Mouse (Mus musculus): Measurements from ENCODE around the gene Arhgap28. TPM values are rescaled to one million over a fixed set of nuclear protein-coding genes. Genes with fewer than 3 reads are reported as not detected.
A peak's percentile ranks its signal among the peaks of the same experiment; 100 is the strongest.

The Arhgap28 gene
- polyA plus RNA-seq, 1 experiment = 1.0 TPM

- Histone ChIP-seq H3K27ac (ENCODE audit: control insufficient read depth, insufficient read depth, low read depth, low read length) (no peak overlapping the region), H3K36me3 (ENCODE audit: control insufficient read depth, insufficient read depth, low read length) (no peaks in the 10 kb centered on the region), H3K4me1 (ENCODE audit: control insufficient read depth, insufficient read depth, low read length) (no peaks in the 10 kb centered on the region; the same call in 1 of the 2 replicates), H3K4me3 (ENCODE audit: control insufficient read depth, low read depth, low read length) (no peak overlapping the region), H3K27me3 (ENCODE audit: control insufficient read depth, insufficient read depth, low read length) (no peaks in the 10 kb centered on the region)
- no peak for TF ChIP-seq CTCF (IDR thresholded peaks at IDR 0.05; ENCODE audit: control insufficient read depth, insufficient read depth, insufficient replicate concordance, low read depth, low read length)
Measured at GRCm38 (mm10) chr17:68024327-68024726, 20.4 kb upstream of the Arhgap28 start.

DNA sequence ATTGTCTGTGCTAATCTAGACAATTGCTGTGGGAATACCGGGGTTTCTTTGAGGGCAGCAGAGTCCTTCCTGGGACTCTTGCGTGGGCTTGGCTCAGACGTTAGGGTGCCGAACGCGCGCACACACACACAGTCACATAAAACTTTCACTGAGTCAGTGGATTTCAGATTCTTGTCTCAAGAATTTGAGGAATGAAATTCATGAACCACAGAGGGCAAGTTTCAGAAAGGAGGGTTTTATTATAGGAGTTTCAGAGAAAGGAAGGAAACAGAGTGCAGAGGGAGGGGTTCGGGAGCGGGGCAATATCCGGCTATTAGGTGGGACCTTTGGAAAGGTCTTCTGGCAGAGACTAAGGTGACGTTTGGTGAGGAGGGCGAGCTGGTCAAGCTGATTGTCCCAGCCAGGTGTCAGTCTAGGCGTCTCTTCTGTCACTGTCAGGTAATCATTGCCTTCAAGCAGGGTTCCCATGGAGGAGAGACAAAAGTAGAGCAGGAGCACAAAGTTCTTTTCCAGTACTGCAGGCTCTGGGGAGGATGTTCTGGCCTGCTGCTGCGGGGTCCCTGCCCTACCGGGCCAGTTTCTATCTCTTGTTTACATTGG is 15.6 kb upstream of the Arhgap28 start:
- Histone ChIP-seq H3K27ac (ENCODE audit: control insufficient read depth, insufficient read depth, low read depth, low read length) (no peak overlapping the region), H3K4me1 (ENCODE audit: control insufficient read depth, insufficient read depth, low read length) (no peaks in the 10 kb centered on the region; the same call in 1 of the 2 replicates), H3K36me3 (ENCODE audit: control insufficient read depth, insufficient read depth, low read length) (no peaks in the 10 kb centered on the region), H3K27me3 (ENCODE audit: control insufficient read depth, insufficient read depth, low read length) (no peaks in the 10 kb centered on the region), H3K4me3 (ENCODE audit: control insufficient read depth, low read depth, low read length) (no peak overlapping the region)
- TF ChIP-seq POLR2A (IDR thresholded peaks at IDR 0.05; ENCODE audit: control insufficient read depth, low read depth, low read length) (no peak), CTCF (IDR thresholded peaks at IDR 0.05; ENCODE audit: control insufficient read depth, insufficient read depth, insufficient replicate concordance, low read depth, low read length) (no peak)

GRCm38 (mm10) chr17:68017095-68017494 is 13.2 kb upstream of the Arhgap28 start:
- no peaks in the 10 kb centered on the region for H3K27me3 ChIP-seq (ENCODE audit: control insufficient read depth, insufficient read depth, low read length)
- no peaks in the 10 kb centered on the region; the same call in 1 of the 2 replicates for H3K4me1 ChIP-seq (ENCODE audit: control insufficient read depth, insufficient read depth, low read length)
- TF ChIP-seq CTCF (IDR thresholded peaks at IDR 0.05; ENCODE audit: control insufficient read depth, insufficient read depth, insufficient replicate concordance, low read depth, low read length) (no peak), POLR2A (IDR thresholded peaks at IDR 0.05; ENCODE audit: control insufficient read depth, low read depth, low read length) (no peak)
- no peak overlapping the region for H3K27ac ChIP-seq (ENCODE audit: control insufficient read depth, insufficient read depth, low read depth, low read length)
- H3K36me3 ChIP-seq (ENCODE audit: control insufficient read depth, insufficient read depth, low read length) = no peaks in the 10 kb centered on the region
- H3K4me3 ChIP-seq (ENCODE audit: control insufficient read depth, low read depth, low read length) = no peak overlapping the region

GRCm38 (mm10) chr17:68011606-68012005 is 7.7 kb upstream of the Arhgap28 start:
- no peaks in the 10 kb centered on the region for H3K36me3 ChIP-seq (ENCODE audit: control insufficient read depth, insufficient read depth, low read length)
- H3K27ac ChIP-seq (ENCODE audit: control insufficient read depth, insufficient read depth, low read depth, low read length) = no peak overlapping the region
- H3K4me3 ChIP-seq (ENCODE audit: control insufficient read depth, low read depth, low read length) = no peak overlapping the region
- TF ChIP-seq CTCF (IDR thresholded peaks at IDR 0.05; ENCODE audit: control insufficient read depth, insufficient read depth, insufficient replicate concordance, low read depth, low read length) (no peak), POLR2A (IDR thresholded peaks at IDR 0.05; ENCODE audit: control insufficient read depth, low read depth, low read length) (no peak)
- H3K27me3 ChIP-seq (ENCODE audit: control insufficient read depth, insufficient read depth, low read length) = no peaks in the 10 kb centered on the region
- H3K4me1 ChIP-seq (ENCODE audit: control insufficient read depth, insufficient read depth, low read length) = no peaks in the 10 kb centered on the region

GRCm38 (mm10) chr17:68010041-68010440 is 6.1 kb upstream of the Arhgap28 start:
- Histone ChIP-seq H3K4me3 (ENCODE audit: control insufficient read depth, low read depth, low read length) (no peak overlapping the region), H3K27me3 (ENCODE audit: control insufficient read depth, insufficient read depth, low read length) (no peaks in the 10 kb centered on the region), H3K36me3 (ENCODE audit: control insufficient read depth, insufficient read depth, low read length) (no peaks in the 10 kb centered on the region), H3K4me1 (ENCODE audit: control insufficient read depth, insufficient read depth, low read length) (no peaks in the 10 kb centered on the region), H3K27ac (ENCODE audit: control insufficient read depth, insufficient read depth, low read depth, low read length) (no peak overlapping the region)
- TF ChIP-seq POLR2A (IDR thresholded peaks at IDR 0.05; ENCODE audit: control insufficient read depth, low read depth, low read length) (no peak), CTCF (IDR thresholded peaks at IDR 0.05; ENCODE audit: control insufficient read depth, insufficient read depth, insufficient replicate concordance, low read depth, low read length) (peak; percentile 14; the same call in 1 of the 2 replicates)

DNA sequence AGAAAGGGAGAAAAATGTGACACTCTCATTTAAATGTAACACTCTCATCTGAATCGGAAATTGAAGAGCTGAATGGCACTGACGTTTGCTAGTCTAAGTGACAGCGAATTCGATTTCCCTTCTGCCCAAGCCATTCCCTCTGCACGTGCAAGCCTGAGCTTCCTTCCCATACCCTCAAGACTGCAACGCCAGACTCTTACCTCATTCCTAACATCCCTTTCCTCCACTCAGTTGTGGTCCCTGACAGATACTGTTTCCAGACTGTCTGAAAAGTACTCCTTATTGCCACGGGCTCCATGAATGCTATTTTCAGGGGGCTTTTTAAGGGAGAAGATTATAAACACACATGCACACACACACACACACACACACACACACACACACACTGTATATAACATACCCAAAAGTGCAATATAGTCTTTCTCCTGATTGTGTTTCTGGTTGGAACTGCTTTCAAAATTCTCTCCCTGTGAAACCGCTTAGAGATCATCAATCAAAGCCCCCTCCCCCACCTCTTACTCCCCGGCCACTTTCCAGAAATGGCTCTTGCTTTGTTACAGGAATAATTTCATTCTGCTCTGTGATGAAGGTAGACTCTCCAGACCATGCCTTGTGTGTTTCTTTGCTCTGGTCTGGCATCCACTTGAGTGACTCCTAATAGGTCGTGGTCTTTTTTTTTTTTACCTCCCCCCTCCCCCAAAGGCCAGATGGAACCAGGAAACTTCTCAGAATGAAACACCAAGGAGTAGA is 836 bp upstream of the Arhgap28 start:
- H3K27ac ChIP-seq (ENCODE audit: control insufficient read depth, insufficient read depth, low read depth, low read length) = peak overlapping the region; percentile 34
- H3K4me3 ChIP-seq (ENCODE audit: control insufficient read depth, low read depth, low read length) = no peak overlapping the region; the same call in 1 of the 2 replicates
- TF ChIP-seq CTCF (IDR thresholded peaks at IDR 0.05; ENCODE audit: control insufficient read depth, insufficient read depth, insufficient replicate concordance, low read depth, low read length) (no peak), POLR2A (IDR thresholded peaks at IDR 0.05; ENCODE audit: control insufficient read depth, low read depth, low read length) (no peak)
- H3K4me1 ChIP-seq (ENCODE audit: control insufficient read depth, insufficient read depth, low read length) = peaks cover 14% of the 10 kb centered on the region
- H3K27me3 ChIP-seq (ENCODE audit: control insufficient read depth, insufficient read depth, low read length) = no peaks in the 10 kb centered on the region
- no peaks in the 10 kb centered on the region for H3K36me3 ChIP-seq (ENCODE audit: control insufficient read depth, insufficient read depth, low read length)
